ENCODE assay signal across 8 mouse cellular contexts in the genomic region with DNA sequence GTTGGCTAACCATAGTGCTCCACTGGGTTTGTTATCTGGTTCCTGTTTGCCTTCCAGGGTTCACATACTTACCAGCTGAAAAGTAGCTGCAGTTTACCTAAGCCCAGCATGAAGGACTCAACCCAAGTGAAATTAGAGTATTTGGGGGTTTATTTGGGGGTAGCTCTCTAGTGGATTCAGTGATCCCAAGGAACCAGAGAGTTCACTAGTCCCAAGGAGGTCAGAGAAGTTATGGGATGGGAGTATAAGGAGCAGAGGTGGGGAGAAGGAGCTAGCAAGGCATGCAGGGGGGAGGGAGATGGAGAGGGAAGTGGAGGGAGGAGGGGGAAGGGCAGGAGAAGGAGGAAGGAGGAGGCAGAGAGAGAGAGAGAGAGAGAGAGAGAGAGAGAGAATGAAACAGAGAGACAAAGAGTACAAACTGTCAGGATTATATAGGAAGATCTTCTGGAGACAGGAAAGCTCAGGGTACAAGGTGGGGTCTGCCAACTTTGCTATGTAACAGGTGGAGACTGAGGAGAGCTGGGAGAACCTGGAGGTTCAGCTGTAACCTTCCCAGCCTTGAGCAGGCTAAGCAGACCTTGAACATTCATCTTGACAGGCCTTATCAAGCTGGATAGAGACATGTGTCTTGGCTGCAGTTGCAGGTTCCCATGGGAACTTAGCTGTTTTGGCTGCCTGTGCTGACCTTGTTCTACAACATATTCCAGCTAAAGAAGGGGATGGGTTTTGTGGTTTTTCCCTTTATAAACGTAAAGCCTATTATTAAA. TPM values are rescaled to one million over a fixed set of nuclear protein-coding genes. Genes with fewer than 3 reads are reported as not detected.
A peak's percentile ranks its signal among the peaks of the same experiment; 100 is the strongest.
DNase-seq lines count a peak whose midpoint lies in the region; ATAC-seq and TF ChIP-seq lines count a peak whose summit lies in the region.

No protein-coding gene starts in this region.

- no peaks in the 10 kb centered on the region for H3K27me3 ChIP-seq in intestine, postnatal 0 days (replicated peaks; ENCODE audit: control insufficient read depth, insufficient read depth, low read length)
- no peaks in the 10 kb centered on the region for H3K27me3 ChIP-seq in lung, embryonic 16.5 days (ENCODE audit: control insufficient read depth, insufficient read depth, low read depth, low read length)

- peak; percentile 10 for DNase-seq in cerebellum, adult 9-11 months
- DNase-seq in cerebellum, adult 18-20 months: no peak
- peak; percentile 72 for DNase-seq in adipocyte (ENCODE audit: low spot score)
- DNase-seq in testis, postnatal 14 days (ENCODE audit: low spot score): peak; percentile 63
- no peak for DNase-seq in retina, postnatal 1 day

- H3K4me1 ChIP-seq in intestine, postnatal 0 days (replicated peaks; ENCODE audit: control insufficient read depth, insufficient read depth, low read length): no peaks in the 10 kb centered on the region
- H3K4me1 ChIP-seq in lung, embryonic 16.5 days (replicated peaks; ENCODE audit: control insufficient read depth, insufficient read depth, low read length): peaks cover 14% of the 10 kb centered on the region

- no peaks in the 10 kb centered on the region for H3K36me3 ChIP-seq in intestine, postnatal 0 days (ENCODE audit: control insufficient read depth, insufficient read depth)
- no peaks in the 10 kb centered on the region; the same call in 1 of the 2 replicates for H3K36me3 ChIP-seq in lung, embryonic 16.5 days (ENCODE audit: control insufficient read depth, insufficient read depth, low read length)

- no peak overlapping the region for H3K9ac ChIP-seq in intestine, postnatal 0 days (ENCODE audit: low read depth, low read length)
- peak overlapping the region; percentile 69 for H3K9ac ChIP-seq in lung, embryonic 16.5 days (ENCODE audit: low read length)

- H3K27ac ChIP-seq in intestine, postnatal 0 days (ENCODE audit: low read depth, low read length): no peak overlapping the region
- H3K27ac ChIP-seq in lung, embryonic 16.5 days (ENCODE audit: low read length): peak overlapping the region; percentile 87; the same call in 1 of the 2 replicates

- WGBS in intestine, postnatal 0 days: 25% methylated on average over 1 of the region's 1 CpGs
- 22% methylated on average over 1 of the region's 1 CpGs for WGBS in lung, embryonic 16.5 days

- peak overlapping the region; percentile 73 for H3K4me2 ChIP-seq in intestine, postnatal 0 days (replicated peaks; ENCODE audit: low read depth)
- peak overlapping the region; percentile 71 for H3K4me2 ChIP-seq in lung, embryonic 16.5 days (ENCODE audit: low read depth, low read length)

- H3K4me3 ChIP-seq in intestine, postnatal 0 days (ENCODE audit: low read depth, low read length): peak overlapping the region; percentile 53; the same call in 1 of the 2 replicates
- peak overlapping the region; percentile 51 for H3K4me3 ChIP-seq in lung, embryonic 16.5 days (ENCODE audit: low read length)

- H3K9me3 ChIP-seq in intestine, postnatal 0 days (ENCODE audit: control insufficient read depth): no peaks in the 10 kb centered on the region
- H3K9me3 ChIP-seq in lung, embryonic 16.5 days (ENCODE audit: control insufficient read depth, low read length): 0 out of 2 replicates have a peak, but pooled peaks cover 3% of the 10 kb centered on the region

- TF ChIP-seq CTCF in intestine, postnatal 0 days (IDR thresholded peaks at IDR 0.05; ENCODE audit: low read depth): no peak

- ATAC-seq in granulocyte monocyte progenitor cell, adult 5-6 weeks (replicated peaks; ENCODE audit: poor library complexity, severe bottlenecking): peak; percentile 19; the same call in 1 of the 2 replicates
- no peak for ATAC-seq in intestine, postnatal 0 days
- no peak for ATAC-seq in lung, embryonic 16.5 days (ENCODE audit: low read depth)

RNA-seq across cellular contexts. Expression of gene B230307C23Rik, which starts 1.1 kb away (rescaled TPM):
- 39.0 and 72.4 TPM in 2 replicates for total RNA-seq in granulocyte monocyte progenitor cell, adult 5-6 weeks (2014; fragmentation: Nextera tagmentation)
- total RNA-seq in granulocyte monocyte progenitor cell, adult 5-6 weeks (2017): 28.9 and 68.4 TPM in 2 replicates
- 22.8 and 30.5 TPM in 2 replicates for polyA plus RNA-seq in intestine, postnatal 0 days (2015; fragmentation: Nextera tagmentation; extraction: Ambion mirVana)
- polyA plus RNA-seq in lung, embryonic 16.5 days (2015; fragmentation: Nextera tagmentation; extraction: Ambion mirVana): 19.5 and 20.2 TPM in 2 replicates

RNA-seq across cellular contexts. Expression of gene Zbtb21, which starts 33.6 kb away (rescaled TPM):
- total RNA-seq in granulocyte monocyte progenitor cell, adult 5-6 weeks (2014; fragmentation: Nextera tagmentation): 9.5 and 11.3 TPM in 2 replicates
- total RNA-seq in granulocyte monocyte progenitor cell, adult 5-6 weeks (2017): 9.4 and 11.4 TPM in 2 replicates
- polyA plus RNA-seq in intestine, postnatal 0 days (2015; fragmentation: Nextera tagmentation; extraction: Ambion mirVana): 4.1 and 4.2 TPM in 2 replicates
- polyA plus RNA-seq in lung, embryonic 16.5 days (2015; fragmentation: Nextera tagmentation; extraction: Ambion mirVana): 12.0 and 13.6 TPM in 2 replicates

RNA-seq across cellular contexts. Expression of gene C2cd2, which starts 33.6 kb away (rescaled TPM):
- total RNA-seq in granulocyte monocyte progenitor cell, adult 5-6 weeks (2014; fragmentation: Nextera tagmentation): 10.5 and 13.9 TPM in 2 replicates
- 14.7 and 20.5 TPM in 2 replicates for total RNA-seq in granulocyte monocyte progenitor cell, adult 5-6 weeks (2017)
- polyA plus RNA-seq in intestine, postnatal 0 days (2015; fragmentation: Nextera tagmentation; extraction: Ambion mirVana): 12.6 and 12.7 TPM in 2 replicates
- polyA plus RNA-seq in lung, embryonic 16.5 days (2015; fragmentation: Nextera tagmentation; extraction: Ambion mirVana): 15.4 and 17.5 TPM in 2 replicates

Comparison
In these comparisons a context has a peak if more than half of its experiments do, and no peak if none do; other contexts are left out.
1. DNase-seq: peak in cerebellum, adult 9-11 months (single experiment), adipocyte (single experiment) and testis, postnatal 14 days (single experiment); none in cerebellum, adult 18-20 months (0 of 2) and retina, postnatal 1 day (single experiment).